Mouse (Mus musculus) layer of hippocampus, adult 2 months (tissue): ENCODE results near the gene Pmpca. TPM values are rescaled to one million over a fixed set of nuclear protein-coding genes. Genes with fewer than 3 reads are reported as not detected.

ENCODE experiments used
- DNase-seq, 2 experiments: peaks; one replicate each; pipeline ENCODE4 v3.0.0; 2022; ENCODE audit warnings: low spot score in 2 of 2
- H3K27ac ChIP-seq: fragments of 200-600 bp; 2 replicates; pipeline ENCODE4 v1.8.1; 2022
- H3K4me3 ChIP-seq: fragments of 200-600 bp; 2 replicates; pipeline ENCODE4 v1.8.1; 2022; ENCODE audit warnings: mild to moderate bottlenecking
- CTCF ChIP-seq: fragments of 200-600 bp; conservative IDR thresholded peaks from 2 replicates; pipeline ENCODE4 v1.8.1; 2022; ENCODE audit warnings: antibody characterized with exemption, mild to moderate bottlenecking, moderate library complexity
- total RNA-seq, 2 experiments: library from RNA; stranded (reverse); gene quantifications; 2 replicates each; pipeline ENCODE4 v1.2.3; 2021

Pmpca gene
- total RNA-seq, 2 experiments from 2014 or later: 89.2 to 100 TPM

GRCm38 (mm10) chr2:26443876-26444275, 54.7 kb downstream of the Pmpca start:
- H3K27ac ChIP-seq: 0 out of 2 replicates have a peak overlapping the region, but pooled peaks have one; percentile 94

GRCm38 (mm10) chr2:26444368-26444767, 55.2 kb downstream of the Pmpca start:
- Histone ChIP-seq H3K4me3 (peak overlapping the region; percentile 97), H3K27ac (peak overlapping the region; percentile 94)
- no peak for TF ChIP-seq CTCF
- DNase-seq: no peak

More at GRCm38 (mm10) chr2:26443876-26444275, 54.7 kb downstream of the Pmpca start:
- no peak for DNase-seq
- H3K4me3 ChIP-seq: peak overlapping the region; percentile 97
- TF ChIP-seq CTCF: no peak

- peak within 1 kb of the TSS; percentile 97 for H3K4me3 ChIP-seq
- TF ChIP-seq CTCF: peak; percentile 22; the same call in 1 of the 2 replicates
- peak within 1 kb of the TSS; percentile 95 for H3K27ac ChIP-seq
- DNase-seq: peak; percentile 99 to 100
Measured at GRCm38 (mm10) chr2:26444946-26445665, 56.0 kb downstream of the Pmpca start, which contains the start of gene Sec16a. Gene Sec16a, minus strand, starts transcription at chr2:26445216.

- TF ChIP-seq CTCF: peak; percentile 25
- Histone ChIP-seq H3K4me3 (peak overlapping the region; percentile 68), H3K27ac (peak overlapping the region; percentile 95)
- peak; percentile 88 to 94 for DNase-seq
Measured at GRCm38 (mm10) chr2:26445666-26446445, 56.7 kb downstream of the Pmpca start.

- TF ChIP-seq CTCF: no peak
- DNase-seq: no peak
- peak overlapping the region; percentile 68 for H3K4me3 ChIP-seq
- peak overlapping the region; percentile 95 for H3K27ac ChIP-seq
Measured at GRCm38 (mm10) chr2:26446671-26447070, 57.5 kb downstream of the Pmpca start.

Other genes with a start within 250 kb of the Pmpca start
- not detected for gene Lhx3, start 181.1 kb upstream of the Pmpca start, total RNA-seq
- gene Qsox2, start 151.8 kb upstream of the Pmpca start, total RNA-seq: 10 to 100 TPM; 25.3 to 25.7 TPM
- under 1 TPM; 0.59 to 0.76 TPM for gene Ccdc187, start 94.8 kb upstream of the Pmpca start, total RNA-seq
- 10 to 100 TPM; 36.6 to 40.7 TPM for gene Gpsm1, start 73.8 kb upstream of the Pmpca start, total RNA-seq
- gene Dnlz, start 37.2 kb upstream of the Pmpca start, total RNA-seq: 10 to 100 TPM; 26.5 to 27.2 TPM
- gene Card9, start 28.4 kb upstream of the Pmpca start, total RNA-seq: 1 to 10 TPM; 1.5 to 2.1 TPM
- 10 to 100 TPM; 72.5 to 88.9 TPM for gene Snapc4, start 8.7 kb upstream of the Pmpca start, total RNA-seq
- 100 to 1,000 TPM; 159 to 168 TPM for gene Entr1, start within 50 bp of the Pmpca start, total RNA-seq
- 10 to 100 TPM; 22.2 to 25.1 TPM for gene Inpp5e, start 19.9 kb downstream of the Pmpca start, total RNA-seq
- gene Sec16a, start 55.9 kb downstream of the Pmpca start, total RNA-seq: 10 to 100 TPM; 49.3 to 51.3 TPM
- gene Notch1, start 127.3 kb downstream of the Pmpca start, total RNA-seq: 10 to 100 TPM; 32.7 to 35.7 TPM
- gene Egfl7, start 190.7 kb downstream of the Pmpca start, total RNA-seq: 10 to 100 TPM; 72.2 to 74.3 TPM
- gene Gm20532, start 197.3 kb downstream of the Pmpca start, total RNA-seq: not detected
- gene Agpat2, start 215.1 kb downstream of the Pmpca start, total RNA-seq: 1 to 10 TPM; 1.6 to 2.5 TPM
- gene Fam69b, start 239.1 kb downstream of the Pmpca start, total RNA-seq: 10 to 100 TPM; 70.3 to 72.6 TPM